Mouse (Mus musculus): ENCODE data around the gene Kif24. TPM values are rescaled to one million over a fixed set of nuclear protein-coding genes. Genes with fewer than 3 reads are reported as not detected.

The Kif24 gene
- polyA plus RNA-seq (2017; shearing (Covaris generic)) = 1 to 10 TPM; 2.2 to 2.5 TPM

DNA sequence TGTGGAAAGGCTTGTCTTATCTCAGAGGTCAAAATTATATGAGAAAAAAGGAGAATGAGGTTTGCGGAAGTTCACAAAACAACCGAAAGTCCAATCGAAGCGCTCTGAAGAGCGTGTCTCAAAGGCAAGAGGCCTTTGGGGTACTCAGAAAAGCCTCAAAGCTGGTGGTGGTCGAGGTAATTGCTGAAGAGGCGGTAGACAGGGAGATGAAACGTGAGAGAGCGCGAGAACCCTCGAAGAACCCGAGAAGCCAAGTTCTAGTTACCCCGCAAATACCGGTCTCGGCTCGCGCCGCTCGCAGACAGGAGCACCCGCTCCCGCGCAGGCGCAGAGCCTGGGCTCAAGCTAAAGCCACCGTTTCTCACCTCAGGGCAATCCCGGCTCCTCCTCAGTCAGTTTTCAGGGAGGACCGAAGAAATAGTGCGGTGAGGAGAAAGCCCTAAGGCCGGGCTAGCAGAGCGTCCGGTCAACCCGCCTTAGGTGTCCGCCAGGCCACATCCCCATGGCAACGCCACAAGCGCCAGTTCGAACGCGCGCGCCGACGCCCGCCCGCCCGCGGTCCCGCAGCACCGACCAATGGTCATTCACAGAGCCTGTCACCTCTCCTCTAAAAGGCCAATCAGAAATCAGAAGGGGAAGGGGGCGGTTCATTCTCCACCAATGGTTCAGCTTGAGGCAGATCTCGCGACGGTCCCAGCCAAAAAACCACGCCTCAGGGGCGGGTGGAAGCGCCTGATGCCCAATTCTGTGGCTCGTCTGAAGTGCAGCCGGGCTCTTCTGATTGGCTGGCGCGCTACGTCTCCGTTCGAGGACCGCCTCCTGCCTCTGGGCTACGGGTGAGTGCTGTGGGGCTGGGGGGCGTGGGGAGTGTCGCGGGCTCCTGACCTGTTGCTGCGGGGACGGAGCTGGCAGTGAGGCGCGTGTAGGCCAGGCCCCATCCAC, at the start of gene Kif24, which contains the start of gene Nudt2:
TSS of gene Kif24 (minus strand) at position 543 of the 942 bp plus-strand sequence.
TSS of gene Nudt2 (plus strand) at position 807 of the 942 bp plus-strand sequence.
- peak; percentile 96 for ATAC-seq

GRCm38 (mm10) chr4:41513714-41514113, 49.0 kb upstream of the Kif24 start:
- ATAC-seq = no peak

- no peak for ATAC-seq
These were observed 48.6 kb upstream of the Kif24 start for GRCm38 (mm10) chr4:41513309-41513708.

- ATAC-seq = no peak
These were observed 43.3 kb upstream of the Kif24 start for GRCm38 (mm10) chr4:41507998-41508397.

GRCm38 (mm10) chr4:41507326-41507924, 42.7 kb upstream of the Kif24 start:
- ATAC-seq = no peak

GRCm38 (mm10) chr4:41506906-41507305, 42.2 kb upstream of the Kif24 start:
- peak; percentile 72 for ATAC-seq

DNA sequence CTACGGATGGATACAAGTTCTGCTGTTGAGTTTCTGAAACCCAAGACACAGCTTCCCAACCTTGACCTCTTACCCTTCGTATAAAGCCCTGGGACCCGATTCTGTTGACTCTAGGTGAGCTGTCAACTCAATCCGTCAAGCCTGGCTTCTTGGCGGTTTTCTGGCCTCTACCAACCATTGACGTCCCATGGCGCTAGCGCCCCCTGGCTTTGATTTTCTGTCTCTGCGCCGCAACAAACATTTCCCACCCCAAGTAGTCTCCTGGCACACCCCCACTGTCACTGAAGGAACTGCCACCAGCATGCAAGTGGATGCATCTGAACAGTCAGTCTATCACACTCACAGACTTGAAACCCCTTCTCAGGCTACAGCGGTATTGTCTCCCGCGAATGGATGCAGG, 41.5 kb upstream of the Kif24 start:
- ATAC-seq = no peak

DNA sequence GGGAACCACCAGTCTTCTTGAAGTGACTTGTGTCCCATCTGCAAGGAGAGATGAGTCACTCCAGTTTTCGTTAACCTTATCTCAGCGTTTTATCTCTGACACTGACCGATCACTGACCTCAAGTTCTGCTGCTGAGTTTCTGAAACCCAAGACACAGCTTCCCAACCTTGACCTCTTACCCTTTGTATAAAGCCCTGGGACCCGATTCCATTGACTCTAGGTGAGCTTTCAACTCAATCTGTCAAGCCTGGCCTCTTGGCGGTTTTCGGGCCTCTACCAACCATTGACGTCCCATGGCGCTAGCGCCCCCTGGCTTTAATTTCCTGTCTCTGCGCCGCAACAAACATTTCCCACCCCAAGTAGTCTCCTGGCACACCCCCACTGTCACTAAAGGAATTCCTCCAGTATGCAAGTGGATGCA, 40.5 kb upstream of the Kif24 start:
- no peak for ATAC-seq

DNA sequence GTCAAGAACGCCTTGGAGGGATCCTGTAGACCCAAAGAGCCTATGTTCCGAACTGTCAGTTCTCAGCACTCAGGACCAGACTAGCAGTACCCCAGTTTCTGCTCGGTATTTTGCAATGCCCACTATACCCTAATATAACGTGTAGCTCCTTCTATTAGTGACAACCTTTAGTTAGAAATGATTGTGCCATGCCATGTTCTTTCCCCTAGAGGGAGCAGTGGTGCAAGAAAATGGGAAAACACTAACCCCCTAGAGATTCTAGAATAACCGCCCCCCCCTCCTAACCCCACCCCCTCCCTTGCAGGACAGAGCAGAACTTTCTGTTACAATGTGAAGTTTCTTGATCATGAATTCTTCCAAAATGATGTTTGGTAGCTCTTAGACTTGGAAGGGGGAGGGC, 39.6 kb upstream of the Kif24 start:
- ATAC-seq = no peak

DNA sequence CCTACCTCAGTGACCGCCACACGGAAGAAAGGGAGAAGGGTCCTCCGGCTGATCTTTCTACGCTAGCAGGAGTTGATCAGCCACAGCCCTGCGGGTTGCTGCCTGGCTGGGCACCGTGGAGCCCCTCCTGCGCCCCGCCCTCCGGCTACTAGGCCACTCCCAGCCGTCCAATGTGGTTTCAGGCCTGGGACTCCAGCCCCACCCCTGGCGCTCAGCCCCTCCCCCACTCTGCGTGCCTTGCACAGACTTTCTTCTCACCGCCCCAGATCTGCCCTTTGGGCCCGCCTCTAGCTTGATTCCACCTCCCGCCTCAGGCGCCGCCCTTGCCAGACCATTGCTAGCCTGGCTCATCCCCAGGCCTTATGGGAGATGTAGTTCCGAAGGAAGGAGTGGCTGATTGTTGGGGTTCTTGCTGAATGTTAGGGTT, 38.3 kb upstream of the Kif24 start, which contains the start of gene AI464131:
TSS of gene AI464131 (minus strand) at position 91 of the 427 bp plus-strand sequence.
- ATAC-seq = peak; percentile 53

DNA sequence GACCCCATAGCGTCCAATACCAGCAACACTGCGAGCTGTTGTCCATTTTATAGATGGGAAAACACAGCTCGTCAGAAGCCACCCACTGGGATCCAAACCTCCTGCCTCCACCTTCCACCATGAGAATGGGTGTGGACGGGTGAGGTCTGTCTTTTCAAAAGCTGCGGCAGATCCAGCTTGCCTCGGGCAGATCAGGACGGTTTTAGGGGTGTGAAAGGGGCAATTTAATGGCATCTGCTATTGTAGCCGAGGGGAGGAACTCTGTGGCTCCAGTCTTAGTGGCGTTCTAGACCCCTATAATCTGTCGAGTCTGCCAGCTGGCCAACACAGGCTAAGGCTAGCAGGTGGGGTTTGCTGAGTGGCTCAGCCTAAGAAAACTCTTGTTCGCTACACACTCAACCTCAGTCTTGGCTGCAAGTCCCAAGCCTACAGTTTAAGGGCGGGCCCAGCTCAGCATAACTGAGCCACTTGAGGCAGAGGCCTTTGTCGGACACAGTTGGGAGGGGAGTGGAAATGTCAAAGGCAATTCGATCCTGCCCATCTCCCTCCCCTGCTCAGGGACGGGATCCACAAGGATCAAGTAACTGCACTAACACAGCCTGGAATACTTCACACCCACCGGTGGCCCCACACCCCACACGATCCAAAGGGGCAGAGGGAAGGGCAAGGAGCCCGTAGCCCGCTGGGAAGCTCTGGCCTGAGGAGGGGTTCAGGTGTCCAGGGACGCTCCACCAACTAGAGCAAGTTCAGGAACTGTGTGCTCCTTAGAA, 37.7 kb upstream of the Kif24 start:
- no peak for ATAC-seq

DNA sequence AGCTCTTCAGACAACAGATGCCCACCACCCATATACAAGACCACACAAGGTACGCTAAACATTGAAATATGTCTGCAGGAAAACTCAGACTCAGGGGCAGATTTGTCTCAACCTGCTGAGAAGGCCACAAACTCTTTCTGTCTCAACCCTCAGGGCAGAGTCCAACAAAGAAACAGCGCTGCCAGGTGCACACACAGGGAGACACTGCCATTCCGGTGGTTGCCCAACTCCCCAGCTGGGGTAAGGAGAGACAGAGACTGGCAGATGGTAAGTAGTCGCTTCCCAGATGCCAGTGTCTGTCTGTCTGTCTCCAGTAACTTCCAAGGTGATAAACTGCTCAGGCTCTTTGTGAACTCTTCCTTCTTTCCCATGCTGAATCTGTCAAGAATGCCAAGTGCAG, 36.1 kb upstream of the Kif24 start:
- ATAC-seq = no peak

GRCm38 (mm10) chr4:41499619-41500018, 34.9 kb upstream of the Kif24 start:
- ATAC-seq = no peak

DNA sequence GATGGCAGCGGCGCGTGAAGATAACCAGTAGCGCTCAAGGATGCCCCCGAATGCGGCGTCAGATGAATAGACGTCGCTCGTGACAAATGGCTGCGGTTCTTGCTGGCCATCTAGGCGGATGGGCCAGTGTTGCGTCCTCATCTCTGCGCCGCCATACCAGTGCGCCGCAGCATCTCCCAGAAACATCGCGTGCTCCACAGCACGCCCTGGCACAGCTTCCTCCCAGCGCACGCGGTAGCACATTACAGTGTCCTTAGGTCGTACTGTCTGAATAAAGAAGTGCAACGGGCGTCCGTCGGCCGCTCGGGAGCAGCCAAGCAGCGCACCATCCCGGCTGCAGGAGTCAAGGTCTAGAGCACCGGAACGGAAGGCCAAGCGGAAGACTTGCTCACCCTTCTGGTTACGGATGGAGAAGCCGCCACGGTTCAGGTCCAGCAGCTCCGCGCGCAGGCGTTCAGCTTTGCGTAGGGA, 34.3 kb upstream of the Kif24 start:
- no peak for ATAC-seq

DNA sequence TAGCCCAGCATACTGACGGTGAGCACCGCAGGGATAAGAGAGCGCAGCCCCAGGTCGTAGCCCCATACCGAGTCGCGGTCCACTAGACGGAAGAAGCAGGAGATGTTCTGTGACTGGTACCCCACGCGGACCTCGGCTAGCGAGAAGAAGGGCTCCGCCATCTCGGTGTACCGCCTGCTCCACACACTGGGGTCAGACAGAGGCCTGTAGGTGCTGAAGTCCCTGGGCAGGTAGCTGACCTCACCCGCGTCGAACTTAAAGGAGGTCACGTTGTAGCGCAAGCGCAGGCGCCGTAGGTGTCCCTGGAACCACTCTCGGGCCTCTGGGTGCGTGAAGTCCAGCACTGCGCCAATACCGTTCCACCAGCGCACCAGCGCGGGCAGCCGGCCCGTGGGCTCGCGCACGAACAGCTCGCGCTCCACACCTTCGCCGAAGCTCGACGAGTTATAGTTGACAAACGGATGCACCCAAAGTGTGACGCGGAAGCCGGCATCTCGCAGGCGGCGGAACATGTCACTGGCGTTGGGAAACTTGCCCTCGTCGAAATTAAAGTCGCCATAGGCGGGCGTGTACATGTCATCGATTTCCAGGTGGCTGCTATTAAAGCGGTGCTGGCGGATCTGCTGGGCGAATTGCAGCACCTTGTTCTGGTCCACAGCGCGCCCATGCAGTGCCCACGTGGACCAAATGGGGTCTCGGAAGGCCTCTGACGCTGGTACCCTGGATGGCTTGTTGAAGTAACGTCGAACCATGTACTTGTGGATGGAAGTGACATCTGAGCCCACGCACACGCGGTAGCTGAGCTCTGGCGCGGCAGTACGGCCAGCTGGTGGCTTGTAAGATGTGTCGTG, 33.5 kb upstream of the Kif24 start:
- no peak for ATAC-seq

- no peak for ATAC-seq
These were observed 32.9 kb upstream of the Kif24 start for GRCm38 (mm10) chr4:41497579-41497978.

DNA sequence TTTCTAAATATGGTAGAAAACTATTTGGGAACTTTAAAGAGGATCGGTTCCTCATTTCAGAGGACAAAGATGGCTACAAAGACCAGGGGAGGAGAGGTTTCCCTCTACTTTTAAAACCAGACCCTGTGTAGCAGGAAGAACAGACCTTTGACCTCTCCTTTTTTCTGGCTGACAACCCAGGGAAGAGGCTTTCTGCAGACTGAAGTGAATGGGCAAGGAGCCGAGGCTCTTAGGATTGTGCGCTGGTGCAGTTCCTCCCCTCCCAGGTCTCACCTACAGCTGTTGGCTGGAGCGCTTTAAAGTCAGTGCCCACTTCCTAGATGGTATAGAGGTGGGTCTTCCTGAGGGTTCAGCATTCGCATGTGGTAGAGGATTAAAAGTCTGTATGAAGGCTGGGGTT, 32.4 kb upstream of the Kif24 start:
- no peak for ATAC-seq

- ATAC-seq = no peak
These were observed 31.2 kb upstream of the Kif24 start for GRCm38 (mm10) chr4:41495850-41496249.

GRCm38 (mm10) chr4:41495076-41495475, 30.4 kb upstream of the Kif24 start:
- ATAC-seq = no peak

- no peak for ATAC-seq
These were observed 29.7 kb upstream of the Kif24 start for GRCm38 (mm10) chr4:41494378-41494777.

- ATAC-seq = no peak
These were observed 28.9 kb upstream of the Kif24 start for GRCm38 (mm10) chr4:41493464-41494116.
